Mouse (Mus musculus): ENCODE data around the gene Barhl2. TPM values are rescaled to one million over a fixed set of nuclear protein-coding genes. Genes with fewer than 3 reads are reported as not detected.

Gene Barhl2
- polyA plus RNA-seq, 1 experiment from 2014 or later = 10.3 TPM

- Histone ChIP-seq H3K27me3 (ENCODE audit: control insufficient read depth, insufficient read depth, low read length) (peaks cover 88% of the 10 kb centered on the region), H3K9ac (ENCODE audit: low read length) (peak overlapping the region; percentile 21), H3K4me3 (ENCODE audit: low read depth, low read length) (peak overlapping the region; percentile 32), H3K4me1 (ENCODE audit: control insufficient read depth, insufficient read depth, low read length) (peaks cover 13% of the 10 kb centered on the region), H3K36me3 (ENCODE audit: control insufficient read depth, insufficient read depth, low read length) (no peaks in the 10 kb centered on the region), H3K4me2 (peak overlapping the region; percentile 27), H3K27ac (ENCODE audit: low read depth, low read length) (peak overlapping the region; percentile 2), H3K9me3 (ENCODE audit: control insufficient read depth, low read length) (no peaks in the 10 kb centered on the region)
- WGBS = under 1% methylated on average over 32 of the region's 32 CpGs
- peak; percentile 96 for DNase-seq (ENCODE audit: low spot score, missing footprints)
- ATAC-seq (ENCODE audit: low FRiP score) = peak; percentile 59
Measured at GRCm38 (mm10) chr5:106451681-106452440, 6.1 kb downstream of the Barhl2 start.

DNA sequence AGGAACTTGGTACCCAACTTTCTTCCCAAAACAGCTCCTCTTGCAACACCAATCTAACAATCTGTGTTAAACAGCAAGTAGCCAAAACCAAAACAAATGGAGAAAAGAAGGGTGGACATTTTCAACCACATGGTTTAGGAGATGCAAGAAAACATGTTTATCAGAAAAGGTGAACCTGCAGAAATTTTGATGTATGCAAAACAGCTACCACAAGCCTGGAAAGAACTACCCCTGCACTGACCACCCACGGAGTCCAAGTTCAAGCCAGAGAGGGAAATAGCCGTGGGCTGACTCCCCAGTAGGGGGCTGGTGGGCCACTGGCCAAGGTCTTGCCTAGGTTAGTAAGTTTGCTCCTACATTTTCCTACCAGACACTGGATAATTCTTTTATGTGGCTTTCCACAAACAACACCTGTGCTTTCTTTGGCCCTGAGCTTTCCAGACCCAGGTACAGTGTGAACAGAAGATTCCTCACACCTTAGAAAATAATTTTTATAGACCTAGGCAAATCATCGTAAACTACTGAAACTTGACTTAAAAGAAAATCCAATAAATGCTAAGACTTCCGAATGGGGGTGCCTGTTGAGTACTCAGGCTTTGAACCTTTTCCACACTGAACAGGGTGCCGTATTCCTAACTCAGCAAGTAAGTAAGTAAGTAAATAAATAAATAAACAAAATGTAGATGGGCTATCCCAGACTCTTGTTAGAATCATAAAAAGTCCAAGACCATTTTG, 7.4 kb downstream of the Barhl2 start:
- H3K9ac ChIP-seq (ENCODE audit: low read length) = peak overlapping the region; percentile 29; the same call in 1 of the 2 replicates
- H3K4me3 ChIP-seq (ENCODE audit: low read depth, low read length) = 0 out of 2 replicates have a peak overlapping the region, but pooled peaks have one; percentile 5
- no peak overlapping the region for H3K27ac ChIP-seq (ENCODE audit: low read depth, low read length)
- no peaks in the 10 kb centered on the region for H3K36me3 ChIP-seq (ENCODE audit: control insufficient read depth, insufficient read depth, low read length)
- peaks cover 13% of the 10 kb centered on the region for H3K4me1 ChIP-seq (ENCODE audit: control insufficient read depth, insufficient read depth, low read length)
- ATAC-seq (ENCODE audit: low FRiP score) (no peak), DNase-seq (ENCODE audit: low spot score, missing footprints) (peak; percentile 90)
- peak overlapping the region; percentile 32 for H3K4me2 ChIP-seq
- no peaks in the 10 kb centered on the region for H3K9me3 ChIP-seq (ENCODE audit: control insufficient read depth, low read length)
- H3K27me3 ChIP-seq (ENCODE audit: control insufficient read depth, insufficient read depth, low read length) = peaks cover 92% of the 10 kb centered on the region
- WGBS = 15% methylated on average over 5 of the region's 5 CpGs

DNA sequence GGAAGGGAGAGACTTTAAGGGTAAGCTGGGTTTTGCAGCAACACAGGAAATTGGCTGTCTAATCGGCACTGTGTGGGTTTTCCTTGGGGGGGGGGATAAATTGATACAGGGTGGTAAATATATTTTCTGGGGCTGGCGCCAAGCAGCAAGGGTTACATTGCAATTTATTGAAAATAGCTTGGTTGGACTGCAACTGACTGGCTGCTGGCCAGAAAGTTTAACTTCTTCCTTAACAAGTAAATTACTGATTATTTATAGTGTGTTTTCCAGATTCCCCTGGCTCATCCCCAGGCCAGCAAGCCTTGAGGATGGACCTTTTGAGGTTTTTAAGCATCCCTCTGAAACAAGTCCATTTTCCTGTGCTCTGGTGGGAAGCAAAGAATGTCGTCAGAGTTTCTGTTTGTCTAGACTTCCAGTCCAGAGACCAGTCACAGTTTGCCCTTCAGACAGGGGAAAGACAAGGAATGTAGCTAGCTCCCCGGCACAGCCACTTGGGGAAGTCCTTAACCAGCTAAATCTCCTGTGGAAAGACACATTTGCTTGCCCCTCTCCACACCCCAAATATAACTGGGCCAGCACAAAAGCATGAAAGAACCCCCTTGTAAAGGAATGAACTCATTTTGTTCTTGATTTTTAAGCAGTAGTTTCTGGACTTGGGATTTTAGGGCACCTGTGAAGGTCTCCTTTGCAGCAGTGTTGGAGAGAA, 8.1 kb downstream of the Barhl2 start:
- ATAC-seq (ENCODE audit: low FRiP score) (no peak), DNase-seq (ENCODE audit: low spot score, missing footprints) (peak; percentile 92)
- no peak overlapping the region for H3K4me3 ChIP-seq (ENCODE audit: low read depth, low read length)
- H3K27me3 ChIP-seq (ENCODE audit: control insufficient read depth, insufficient read depth, low read length) = peaks cover 90% of the 10 kb centered on the region
- H3K4me2 ChIP-seq = peak overlapping the region; percentile 32; the same call in 1 of the 2 replicates
- H3K4me1 ChIP-seq (ENCODE audit: control insufficient read depth, insufficient read depth, low read length) = peaks cover 13% of the 10 kb centered on the region
- H3K9me3 ChIP-seq (ENCODE audit: control insufficient read depth, low read length) = no peaks in the 10 kb centered on the region
- WGBS = 12% methylated on average over 4 of the region's 4 CpGs
- H3K36me3 ChIP-seq (ENCODE audit: control insufficient read depth, insufficient read depth, low read length) = no peaks in the 10 kb centered on the region
- peak overlapping the region; percentile 29; the same call in 1 of the 2 replicates for H3K9ac ChIP-seq (ENCODE audit: low read length)
- H3K27ac ChIP-seq (ENCODE audit: low read depth, low read length) = no peak overlapping the region

DNA sequence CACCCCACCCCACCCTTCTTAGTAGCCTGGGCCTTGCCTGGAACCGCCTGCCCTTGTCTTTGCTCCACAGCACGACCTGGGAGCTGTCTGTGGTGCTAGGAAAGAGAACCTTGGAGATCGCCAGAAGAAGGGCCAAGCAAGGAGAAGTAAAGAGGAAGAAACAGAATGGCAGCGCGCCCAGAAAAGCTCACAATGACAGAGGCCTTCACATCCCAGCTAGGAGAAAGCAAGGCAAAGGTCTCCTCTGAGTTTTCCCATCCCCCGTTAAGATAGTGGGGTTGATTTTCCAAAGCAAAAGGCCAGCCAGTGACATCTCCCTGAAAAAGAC, 9.2 kb downstream of the Barhl2 start:
- Histone ChIP-seq H3K36me3 (ENCODE audit: control insufficient read depth, insufficient read depth, low read length) (no peaks in the 10 kb centered on the region), H3K4me1 (ENCODE audit: control insufficient read depth, insufficient read depth, low read length) (peaks cover 13% of the 10 kb centered on the region), H3K4me3 (ENCODE audit: low read depth, low read length) (peak overlapping the region; percentile 13), H3K9me3 (ENCODE audit: control insufficient read depth, low read length) (no peaks in the 10 kb centered on the region), H3K9ac (ENCODE audit: low read length) (no peak overlapping the region; the same call in 1 of the 2 replicates), H3K27ac (ENCODE audit: low read depth, low read length) (peak overlapping the region; percentile 44; the same call in 1 of the 2 replicates), H3K27me3 (ENCODE audit: control insufficient read depth, insufficient read depth, low read length) (peaks cover 79% of the 10 kb centered on the region), H3K4me2 (peak overlapping the region; percentile 22; the same call in 1 of the 2 replicates)
- DNase-seq (ENCODE audit: low spot score, missing footprints) (peak; percentile 92), ATAC-seq (ENCODE audit: low FRiP score) (no peak)
- 2% methylated on average over 6 of the region's 6 CpGs for WGBS

DNA sequence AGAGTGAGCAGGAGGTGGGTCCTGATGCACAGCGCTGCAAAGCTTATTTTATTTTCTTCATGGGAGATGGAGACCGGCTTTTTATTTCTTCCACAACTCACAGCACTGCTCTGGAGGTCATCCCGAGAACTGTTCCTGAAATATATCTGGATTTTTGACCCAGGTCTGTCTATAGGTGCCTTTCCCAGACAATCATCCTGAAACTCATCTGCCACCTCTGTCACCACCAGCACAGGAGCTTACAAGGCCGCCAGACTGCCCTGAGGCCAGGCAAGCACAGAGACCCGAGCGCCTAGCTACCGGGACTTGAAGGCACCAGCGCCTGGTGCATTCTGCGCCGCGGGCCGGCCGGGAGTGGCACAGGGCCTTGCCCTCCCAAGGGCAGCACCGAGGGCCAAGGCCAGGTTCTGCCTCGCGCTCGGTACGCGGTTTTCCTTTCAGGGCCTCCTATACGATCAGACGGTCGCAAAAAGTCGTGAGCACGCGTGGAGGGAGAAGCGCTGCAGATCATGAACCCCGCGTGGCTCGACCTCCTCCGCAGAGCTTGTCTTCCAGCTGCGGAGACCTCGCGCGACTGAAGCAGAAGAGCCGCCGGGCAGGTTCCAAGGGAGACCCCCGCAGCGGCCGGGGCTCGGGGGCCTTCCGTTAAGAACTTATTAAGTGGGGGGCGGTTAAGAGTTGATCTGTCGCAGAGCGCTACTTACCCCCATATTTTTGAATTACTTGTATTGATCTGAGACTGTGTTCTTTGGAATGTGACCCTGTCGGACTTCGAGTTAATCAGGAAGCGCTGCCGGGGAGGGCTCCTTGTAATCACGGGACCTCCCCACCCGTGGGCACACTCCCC, 9.8 kb downstream of the Barhl2 start:
- H3K4me2 ChIP-seq = peak overlapping the region; percentile 22
- WGBS = 2% methylated on average over 50 of the region's 50 CpGs
- H3K9ac ChIP-seq (ENCODE audit: low read length) = peak overlapping the region; percentile 41; the same call in 1 of the 2 replicates
- H3K4me1 ChIP-seq (ENCODE audit: control insufficient read depth, insufficient read depth, low read length) = peaks cover 9% of the 10 kb centered on the region
- ATAC-seq (ENCODE audit: low FRiP score) (no peak), DNase-seq (ENCODE audit: low spot score, missing footprints) (peak; percentile 95)
- peak overlapping the region; percentile 44; the same call in 1 of the 2 replicates for H3K27ac ChIP-seq (ENCODE audit: low read depth, low read length)
- H3K4me3 ChIP-seq (ENCODE audit: low read depth, low read length) = peak overlapping the region; percentile 13
- H3K9me3 ChIP-seq (ENCODE audit: control insufficient read depth, low read length) = no peaks in the 10 kb centered on the region
- peaks cover 73% of the 10 kb centered on the region for H3K27me3 ChIP-seq (ENCODE audit: control insufficient read depth, insufficient read depth, low read length)
- H3K36me3 ChIP-seq (ENCODE audit: control insufficient read depth, insufficient read depth, low read length) = no peaks in the 10 kb centered on the region

GRCm38 (mm10) chr5:106447091-106447820, 10.7 kb downstream of the Barhl2 start:
- WGBS = 33% methylated on average over 14 of the region's 14 CpGs
- peak; percentile 92 for DNase-seq (ENCODE audit: low spot score, missing footprints)
- Histone ChIP-seq H3K9me3 (ENCODE audit: control insufficient read depth, low read length) (no peaks in the 10 kb centered on the region), H3K36me3 (ENCODE audit: control insufficient read depth, insufficient read depth, low read length) (no peaks in the 10 kb centered on the region), H3K9ac (ENCODE audit: low read length) (no peak overlapping the region), H3K27me3 (ENCODE audit: control insufficient read depth, insufficient read depth, low read length) (peaks cover 68% of the 10 kb centered on the region), H3K27ac (ENCODE audit: low read depth, low read length) (no peak overlapping the region), H3K4me3 (ENCODE audit: low read depth, low read length) (no peak overlapping the region), H3K4me1 (ENCODE audit: control insufficient read depth, insufficient read depth, low read length) (peaks cover 9% of the 10 kb centered on the region), H3K4me2 (no peak overlapping the region)
- no peak for ATAC-seq (ENCODE audit: low FRiP score)

- Histone ChIP-seq H3K4me1 (ENCODE audit: control insufficient read depth, insufficient read depth, low read length) (peaks cover 9% of the 10 kb centered on the region), H3K9ac (ENCODE audit: low read length) (no peak overlapping the region), H3K9me3 (ENCODE audit: control insufficient read depth, low read length) (no peaks in the 10 kb centered on the region), H3K27ac (ENCODE audit: low read depth, low read length) (no peak overlapping the region), H3K27me3 (ENCODE audit: control insufficient read depth, insufficient read depth, low read length) (peaks cover 61% of the 10 kb centered on the region), H3K4me3 (ENCODE audit: low read depth, low read length) (no peak overlapping the region), H3K36me3 (ENCODE audit: control insufficient read depth, insufficient read depth, low read length) (no peaks in the 10 kb centered on the region), H3K4me2 (no peak overlapping the region)
- WGBS = 4% methylated on average over 8 of the region's 8 CpGs
- peak; percentile 72 for ATAC-seq (ENCODE audit: low FRiP score)
- DNase-seq (ENCODE audit: low spot score, missing footprints) = peak; percentile 89
Measured at GRCm38 (mm10) chr5:106446593-106446992, 11.4 kb downstream of the Barhl2 start.

DNA sequence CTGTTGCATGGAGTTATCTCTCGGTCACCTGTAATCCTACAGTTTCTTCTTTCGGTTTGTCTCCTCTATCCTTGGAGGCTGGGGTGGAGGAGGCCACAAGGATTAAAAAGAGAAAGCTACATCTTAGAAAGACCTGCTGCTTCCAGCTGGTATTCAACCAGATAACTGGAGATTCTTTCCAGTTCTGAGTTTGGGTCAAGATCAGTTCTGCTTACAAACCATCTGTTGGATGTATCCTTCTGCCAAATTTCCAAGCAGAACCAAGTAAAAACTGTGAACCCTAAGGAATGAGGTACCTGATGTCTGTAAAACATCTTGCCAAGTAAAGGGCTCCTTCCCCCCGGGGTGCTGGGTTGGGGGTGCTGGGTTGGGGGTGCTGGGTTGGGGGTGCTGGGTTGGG, 12.3 kb downstream of the Barhl2 start:
- no peak overlapping the region for H3K9ac ChIP-seq (ENCODE audit: low read length)
- ATAC-seq (ENCODE audit: low FRiP score) (no peak), DNase-seq (ENCODE audit: low spot score, missing footprints) (no peak)
- no peak overlapping the region for H3K4me2 ChIP-seq
- H3K4me1 ChIP-seq (ENCODE audit: control insufficient read depth, insufficient read depth, low read length) = peaks cover 9% of the 10 kb centered on the region
- no peaks in the 10 kb centered on the region for H3K9me3 ChIP-seq (ENCODE audit: control insufficient read depth, low read length)
- 92% methylated on average over 3 of the region's 3 CpGs for WGBS
- H3K4me3 ChIP-seq (ENCODE audit: low read depth, low read length) = no peak overlapping the region
- H3K36me3 ChIP-seq (ENCODE audit: control insufficient read depth, insufficient read depth, low read length) = no peaks in the 10 kb centered on the region
- H3K27me3 ChIP-seq (ENCODE audit: control insufficient read depth, insufficient read depth, low read length) = peaks cover 54% of the 10 kb centered on the region
- H3K27ac ChIP-seq (ENCODE audit: low read depth, low read length) = no peak overlapping the region
